Mouse (Mus musculus) central nervous system, embryonic 18 days (tissue): ENCODE data around the gene Slfn1. TPM values are rescaled to one million over a fixed set of nuclear protein-coding genes. Genes with fewer than 3 reads are reported as not detected.

Experiments
- polyA plus RNA-seq: library from polyadenylated mRNA; depleted of rRNA; stranded (reverse); fragments of >200 nt; gene quantifications from 2 replicates; pipeline ENCODE4 v1.2.3, GENCODE M21; 2012; rRNA removed

Slfn1 gene
- polyA plus RNA-seq = 0.10 and 0.13 TPM in 2 replicates

DNA sequence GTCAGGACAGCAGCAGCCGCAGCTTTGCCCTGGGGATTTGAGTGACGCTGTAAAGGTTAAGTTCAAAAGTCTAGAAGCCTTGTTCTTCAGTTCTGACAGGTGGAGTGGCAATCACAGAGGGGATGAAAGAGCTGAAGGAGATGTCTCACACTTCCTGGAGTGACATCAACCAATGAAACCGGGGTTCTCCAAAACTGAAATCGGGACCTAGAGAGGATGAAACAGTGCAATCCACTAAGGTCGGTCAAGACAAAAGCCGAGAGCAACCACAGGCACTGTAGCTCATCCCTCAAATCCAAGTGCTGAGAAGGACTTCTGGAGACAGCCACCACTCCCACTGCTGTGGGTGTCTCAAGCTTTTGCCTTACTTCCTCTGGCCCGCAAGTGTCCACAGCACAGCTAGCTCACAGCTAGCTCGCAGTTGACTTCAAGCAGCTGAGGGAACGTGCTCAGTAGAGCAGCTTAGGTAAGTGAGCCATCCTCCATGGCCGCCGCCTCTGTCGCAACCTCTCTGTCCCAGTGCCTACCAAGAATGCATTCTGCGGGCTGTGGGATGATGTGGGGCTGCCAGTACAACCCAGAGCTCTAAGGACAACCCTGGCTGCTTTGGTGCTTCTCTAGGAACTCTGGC is at the start of gene Slfn1:
Slfn1 (plus strand) TSS at position 253 of the 631 bp plus-strand sequence.

Other genes starting within 250 kb of the Slfn1 start
- 3.9 and 4.7 TPM in 2 replicates for gene Rffl, start 245.6 kb upstream of the Slfn1 start, polyA plus RNA-seq
- gene Rad51d, start 226.2 kb upstream of the Slfn1 start, polyA plus RNA-seq = 11.3 and 12.3 TPM in 2 replicates
- gene Fndc8, start 224.7 kb upstream of the Slfn1 start, polyA plus RNA-seq = 0.03 TPM in 1 of 2 replicates, not detected in the other
- 70.7 and 73.3 TPM in 2 replicates for gene Nle1, start 208.4 kb upstream of the Slfn1 start, polyA plus RNA-seq
- gene Unc45b, start 206.3 kb upstream of the Slfn1 start, polyA plus RNA-seq = 1.7 and 2.4 TPM in 2 replicates
- 2.0 and 2.3 TPM in 2 replicates for gene Slfn5, start 165.5 kb upstream of the Slfn1 start, polyA plus RNA-seq
- gene Slfn9, start 125.0 kb upstream of the Slfn1 start, polyA plus RNA-seq = 1.1 and 1.6 TPM in 2 replicates
- gene Slfn8, start 96.0 kb upstream of the Slfn1 start, polyA plus RNA-seq = 0.28 and 0.32 TPM in 2 replicates
- gene Slfn2, start 51.7 kb upstream of the Slfn1 start, polyA plus RNA-seq = 1.00 and 1.4 TPM in 2 replicates
- gene Slfn4, start 58.3 kb downstream of the Slfn1 start, polyA plus RNA-seq = 0.27 and 0.51 TPM in 2 replicates
- 0.35 and 0.39 TPM in 2 replicates for gene Slfn3, start 74.5 kb downstream of the Slfn1 start, polyA plus RNA-seq
- 0.03 and 0.04 TPM in 2 replicates for gene Slfn14, start 169.9 kb downstream of the Slfn1 start, polyA plus RNA-seq
- 117 and 129 TPM in 2 replicates for gene Ap2b1, start 182.2 kb downstream of the Slfn1 start, polyA plus RNA-seq
- 11.2 and 12.5 TPM in 2 replicates for gene Pex12, start 185.7 kb downstream of the Slfn1 start, polyA plus RNA-seq